Mouse (Mus musculus) hindbrain, embryonic 15.5 days (tissue): ENCODE data around the gene Mybbp1a. TPM values are rescaled to one million over a fixed set of nuclear protein-coding genes. Genes with fewer than 3 reads are reported as not detected.

Experiments
- ATAC-seq: fragments of 200-750 bp; cut with Nextera tagmentation; 2 replicates; pipeline ENCODE4 v1.8.0; 2017; ENCODE audit warnings: low read depth, moderate number of reproducible peaks, moderate TSS enrichment; ENCODE audit not compliant: low FRiP score
- H3K27ac ChIP-seq: fragments of 300-500 bp; sonication (generic); replicated peaks from 2 replicates; pipeline ENCODE4 v1.5.1; 2015; ENCODE audit warnings: mild to moderate bottlenecking, inconsistent platforms
- H3K27me3 ChIP-seq: fragments of 300-500 bp; sonication (generic); 2 replicates; pipeline ENCODE4 v1.6.1; 2015; ENCODE audit warnings: control low read depth, inconsistent platforms
- H3K36me3 ChIP-seq: fragments of 300-500 bp; sonication (generic); 2 replicates; pipeline ENCODE4 v1.6.1; 2015; ENCODE audit warnings: control low read depth, inconsistent platforms
- H3K4me1 ChIP-seq: fragments of 300-500 bp; sonication (generic); replicated peaks from 2 replicates; pipeline ENCODE4 v1.6.1; 2015; ENCODE audit warnings: control low read depth, inconsistent platforms
- H3K4me2 ChIP-seq: fragments of 300-500 bp; sonication (generic); 2 replicates; pipeline ENCODE4 v1.6.1; 2015; ENCODE audit warnings: moderate library complexity, mild to moderate bottlenecking, inconsistent platforms
- H3K4me3 ChIP-seq: fragments of 300-500 bp; sonication (generic); 2 replicates; pipeline ENCODE4 v1.5.1; 2015; ENCODE audit warnings: mild to moderate bottlenecking, inconsistent platforms
- H3K9ac ChIP-seq: fragments of 300-500 bp; sonication (generic); 2 replicates; pipeline ENCODE4 v1.6.1; 2015; ENCODE audit warnings: inconsistent platforms
- H3K9me3 ChIP-seq: fragments of 300-500 bp; sonication (generic); 2 replicates; pipeline ENCODE4 v1.6.1; 2016; ENCODE audit warnings: control low read depth, inconsistent platforms
- whole genome bisulfite sequencing: fragments of 180-500 bp; shearing (Covaris S2); methylation state at CpG from one replicate; pipeline ENCODE4 v1.1.7; 2015; 5-methylcytosine and 5-hydroxymethylcytosine counted together
- polyA plus RNA-seq: library from polyadenylated mRNA; unstranded; fragments of >200 nt; fragmentation: Nextera tagmentation; extraction: Ambion mirVana; gene quantifications from 2 replicates; pipeline ENCODE4 v1.2.1, GENCODE M21; 2015

Gene Mybbp1a
- polyA plus RNA-seq = 62.1 and 65.9 TPM in 2 replicates

DNA sequence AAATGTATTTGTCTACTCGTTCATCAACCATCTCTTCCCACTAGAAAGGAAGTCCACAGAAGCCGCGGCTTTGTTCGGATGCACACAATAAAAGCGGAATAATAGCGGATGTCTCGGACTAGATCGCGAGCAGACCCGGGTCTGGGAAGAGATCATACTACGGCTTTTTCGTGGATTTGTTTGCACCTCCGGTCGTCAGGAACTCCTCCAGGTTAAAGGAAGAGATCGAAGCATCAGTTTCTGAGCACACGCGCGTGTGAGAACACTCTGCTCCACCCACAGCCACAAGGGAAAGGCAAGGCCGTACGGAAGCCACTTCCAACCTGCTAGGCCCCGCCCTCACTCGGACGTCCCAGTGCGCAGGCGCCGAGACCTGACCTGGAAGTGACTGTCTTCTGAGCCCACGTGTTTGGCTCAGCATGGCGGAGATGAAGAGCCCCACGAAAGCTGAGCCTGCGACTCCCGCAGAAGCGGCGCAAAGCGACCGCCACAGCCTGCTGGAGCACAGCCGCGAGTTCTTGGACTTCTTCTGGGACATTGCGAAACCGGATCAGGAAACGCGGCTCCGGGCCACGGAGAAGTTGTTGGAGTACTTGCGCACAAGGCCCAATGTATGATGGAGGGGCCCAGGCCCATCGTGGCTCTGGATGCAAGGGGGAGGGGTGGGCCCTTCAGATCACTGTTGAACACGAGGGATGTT lies at the start of gene Mybbp1a:
Gene Mybbp1a (plus strand): TSS at position 391 of the 700 bp plus-strand sequence.
- peaks cover 37% of the 10 kb centered on the region for H3K36me3 ChIP-seq
- peak within 1 kb of the TSS; percentile 95 for H3K4me3 ChIP-seq
- H3K9me3 ChIP-seq = no peaks in the 10 kb centered on the region
- peak within 1 kb of the TSS; percentile 98 for H3K27ac ChIP-seq
- peak; percentile 95 for ATAC-seq
- H3K27me3 ChIP-seq = no peaks in the 10 kb centered on the region
- peak within 1 kb of the TSS; percentile 90 for H3K4me2 ChIP-seq
- peak within 1 kb of the TSS; percentile 78 for H3K9ac ChIP-seq
- under 1% methylated on average over 46 of the region's 46 CpGs for WGBS
- peaks cover 18% of the 10 kb centered on the region for H3K4me1 ChIP-seq

DNA sequence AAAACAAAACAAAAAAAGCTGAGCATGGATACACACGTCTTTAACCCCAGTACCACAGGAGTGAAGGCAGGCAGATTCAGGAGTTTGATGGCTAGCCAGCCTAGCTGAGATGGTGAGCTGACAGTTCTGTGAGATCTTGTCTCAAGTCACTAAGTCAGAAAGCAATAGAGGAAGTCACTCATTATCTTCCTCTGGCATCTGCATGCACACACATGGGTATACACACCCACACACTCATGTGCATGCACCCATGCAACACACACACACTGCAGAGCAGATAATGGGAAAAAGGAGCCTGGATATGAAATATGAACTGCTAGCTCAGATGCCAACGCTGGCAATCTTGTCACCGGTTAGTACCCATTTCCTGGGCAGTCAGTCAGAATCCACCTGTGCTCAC lies 47.9 kb upstream of the Mybbp1a start:
- no peaks in the 10 kb centered on the region for H3K27me3 ChIP-seq
- no peak for ATAC-seq
- H3K9me3 ChIP-seq = no peaks in the 10 kb centered on the region
- no peak overlapping the region for H3K4me2 ChIP-seq
- H3K9ac ChIP-seq = no peak overlapping the region
- no peak overlapping the region for H3K4me3 ChIP-seq
- H3K36me3 ChIP-seq = no peaks in the 10 kb centered on the region
- H3K27ac ChIP-seq = no peak overlapping the region
- H3K4me1 ChIP-seq = peaks cover 5% of the 10 kb centered on the region; the same call in 1 of the 2 replicates
- WGBS = 81% methylated on average over 3 of the region's 3 CpGs

DNA sequence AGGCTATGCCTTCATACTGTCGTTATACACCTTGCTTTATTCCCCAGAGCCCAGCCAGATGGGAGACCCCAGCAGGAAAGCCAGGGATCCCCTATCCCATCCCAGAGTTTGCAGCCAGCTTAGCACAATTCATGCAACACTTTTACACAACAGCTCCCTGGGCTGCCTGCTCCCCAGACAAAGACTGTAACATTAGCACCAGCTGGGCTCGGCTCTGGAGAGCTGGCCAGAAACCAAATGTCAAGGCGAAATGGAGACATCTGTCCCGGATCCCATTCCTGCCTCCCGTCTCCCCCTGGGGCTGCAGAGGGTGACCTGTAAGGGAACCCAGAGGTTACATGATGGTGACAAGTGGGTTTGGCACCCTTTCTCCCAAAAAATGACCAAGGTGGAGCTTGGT lies 47.5 kb upstream of the Mybbp1a start:
- no peak overlapping the region for H3K27ac ChIP-seq
- H3K27me3 ChIP-seq = no peaks in the 10 kb centered on the region
- no peak overlapping the region for H3K9ac ChIP-seq
- H3K4me3 ChIP-seq = no peak overlapping the region
- ATAC-seq = no peak
- no peaks in the 10 kb centered on the region for H3K9me3 ChIP-seq
- WGBS = 28% methylated on average over 5 of the region's 5 CpGs
- no peak overlapping the region for H3K4me2 ChIP-seq
- H3K36me3 ChIP-seq = no peaks in the 10 kb centered on the region
- H3K4me1 ChIP-seq = peaks cover 5% of the 10 kb centered on the region; the same call in 1 of the 2 replicates

DNA sequence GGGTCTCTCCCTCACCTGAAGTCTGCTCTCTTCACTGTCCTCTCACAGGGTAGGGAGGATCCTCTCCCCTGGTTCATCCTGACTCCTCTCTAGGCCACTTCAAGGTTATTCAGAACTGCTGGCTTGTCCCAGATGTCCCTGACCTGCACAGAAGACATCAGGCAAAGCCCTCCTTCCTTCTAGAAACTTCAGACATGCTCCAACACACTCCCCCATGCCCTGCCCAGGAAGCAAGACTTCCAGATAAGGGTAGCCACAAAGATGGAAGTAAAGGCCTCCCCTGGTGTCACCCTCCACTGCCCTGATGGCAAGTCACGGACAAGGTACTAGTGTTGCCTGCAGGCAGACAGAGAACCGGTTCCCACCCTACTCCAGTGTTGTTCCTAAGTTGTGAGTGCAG lies 46.5 kb upstream of the Mybbp1a start:
- H3K4me1 ChIP-seq = peaks cover 5% of the 10 kb centered on the region; the same call in 1 of the 2 replicates
- H3K27ac ChIP-seq = no peak overlapping the region
- WGBS = 89% methylated on average over 2 of the region's 2 CpGs
- ATAC-seq = no peak
- H3K27me3 ChIP-seq = no peaks in the 10 kb centered on the region
- no peaks in the 10 kb centered on the region for H3K36me3 ChIP-seq
- no peak overlapping the region for H3K9ac ChIP-seq
- no peak overlapping the region for H3K4me2 ChIP-seq
- H3K9me3 ChIP-seq = no peaks in the 10 kb centered on the region
- no peak overlapping the region for H3K4me3 ChIP-seq

DNA sequence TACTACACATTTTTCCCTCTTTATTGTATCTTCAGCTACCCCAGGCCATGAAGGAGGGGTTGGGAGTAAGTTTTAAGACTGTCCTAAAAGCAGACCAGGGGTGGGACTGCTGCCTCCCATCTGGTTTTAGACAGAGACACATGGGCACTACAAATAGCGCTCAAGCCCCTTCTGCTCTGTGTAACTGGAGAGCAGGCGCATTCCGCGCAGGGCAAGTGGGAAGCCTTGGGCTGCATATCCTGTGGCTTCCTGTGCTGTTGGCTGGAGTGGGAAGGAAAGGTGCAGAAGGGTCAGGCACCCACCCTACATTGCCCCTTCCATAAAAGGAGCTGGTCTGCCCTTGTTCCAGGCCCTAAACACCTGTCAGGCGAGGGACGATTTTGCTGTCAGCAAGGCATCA lies 45.5 kb upstream of the Mybbp1a start:
- Histone ChIP-seq H3K36me3 (no peaks in the 10 kb centered on the region), H3K9ac (no peak overlapping the region), H3K4me1 (peaks cover 5% of the 10 kb centered on the region; the same call in 1 of the 2 replicates), H3K27me3 (no peaks in the 10 kb centered on the region), H3K9me3 (no peaks in the 10 kb centered on the region), H3K4me3 (no peak overlapping the region), H3K4me2 (no peak overlapping the region), H3K27ac (no peak overlapping the region)
- no peak for ATAC-seq
- WGBS = 90% methylated on average over 6 of the region's 6 CpGs

DNA sequence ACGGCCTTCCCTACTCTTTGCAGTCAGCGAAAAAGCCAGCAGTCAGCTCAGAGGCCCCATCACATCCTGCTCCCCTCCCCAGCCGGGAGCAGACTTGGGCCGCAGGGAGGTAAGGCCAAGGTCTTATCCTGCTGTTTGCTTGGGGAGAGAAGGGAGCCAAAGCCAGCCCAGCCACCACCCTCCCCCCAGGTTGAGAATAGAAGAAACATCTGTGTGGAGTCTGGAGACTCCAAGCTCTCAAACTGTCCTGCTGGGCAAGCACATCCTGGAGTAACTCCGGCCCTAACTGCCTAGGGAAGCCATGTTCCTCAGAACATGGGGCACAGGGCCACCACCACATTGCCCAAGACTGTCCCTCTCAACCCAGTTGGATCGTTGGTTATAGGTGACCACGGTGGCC lies 44.5 kb upstream of the Mybbp1a start:
- no peak for ATAC-seq
- 87% methylated on average over 7 of the region's 7 CpGs for WGBS
- H3K27me3 ChIP-seq = no peaks in the 10 kb centered on the region
- no peak overlapping the region for H3K4me2 ChIP-seq
- no peak overlapping the region for H3K27ac ChIP-seq
- H3K4me3 ChIP-seq = no peak overlapping the region
- H3K9ac ChIP-seq = no peak overlapping the region
- no peaks in the 10 kb centered on the region for H3K36me3 ChIP-seq
- H3K9me3 ChIP-seq = no peaks in the 10 kb centered on the region
- H3K4me1 ChIP-seq = peaks cover 5% of the 10 kb centered on the region; the same call in 1 of the 2 replicates

DNA sequence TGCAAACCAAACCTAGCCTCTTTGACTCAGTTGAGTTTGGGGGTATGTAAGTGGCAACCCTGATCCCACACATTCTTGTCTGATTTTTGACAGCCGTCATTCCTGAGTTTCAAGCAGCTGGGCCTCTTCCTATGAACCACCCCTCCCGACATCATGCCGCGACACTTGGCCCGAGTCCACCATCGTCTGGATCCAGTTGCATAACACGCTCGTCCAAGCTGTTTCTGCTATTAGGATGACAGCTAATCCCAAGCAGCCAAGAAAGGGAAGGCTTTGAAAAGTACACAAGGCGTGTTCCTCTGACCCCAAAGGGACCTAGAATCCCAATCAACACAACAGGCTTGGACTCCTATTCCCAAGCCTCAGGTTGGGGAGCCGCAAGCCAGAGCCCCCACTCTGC lies 44.1 kb upstream of the Mybbp1a start:
- peaks cover 5% of the 10 kb centered on the region; the same call in 1 of the 2 replicates for H3K4me1 ChIP-seq
- H3K36me3 ChIP-seq = no peaks in the 10 kb centered on the region
- 74% methylated on average over 10 of the region's 10 CpGs for WGBS
- H3K9me3 ChIP-seq = no peaks in the 10 kb centered on the region
- H3K9ac ChIP-seq = no peak overlapping the region
- H3K27me3 ChIP-seq = no peaks in the 10 kb centered on the region
- ATAC-seq = no peak
- no peak overlapping the region for H3K27ac ChIP-seq
- no peak overlapping the region for H3K4me2 ChIP-seq
- H3K4me3 ChIP-seq = no peak overlapping the region

DNA sequence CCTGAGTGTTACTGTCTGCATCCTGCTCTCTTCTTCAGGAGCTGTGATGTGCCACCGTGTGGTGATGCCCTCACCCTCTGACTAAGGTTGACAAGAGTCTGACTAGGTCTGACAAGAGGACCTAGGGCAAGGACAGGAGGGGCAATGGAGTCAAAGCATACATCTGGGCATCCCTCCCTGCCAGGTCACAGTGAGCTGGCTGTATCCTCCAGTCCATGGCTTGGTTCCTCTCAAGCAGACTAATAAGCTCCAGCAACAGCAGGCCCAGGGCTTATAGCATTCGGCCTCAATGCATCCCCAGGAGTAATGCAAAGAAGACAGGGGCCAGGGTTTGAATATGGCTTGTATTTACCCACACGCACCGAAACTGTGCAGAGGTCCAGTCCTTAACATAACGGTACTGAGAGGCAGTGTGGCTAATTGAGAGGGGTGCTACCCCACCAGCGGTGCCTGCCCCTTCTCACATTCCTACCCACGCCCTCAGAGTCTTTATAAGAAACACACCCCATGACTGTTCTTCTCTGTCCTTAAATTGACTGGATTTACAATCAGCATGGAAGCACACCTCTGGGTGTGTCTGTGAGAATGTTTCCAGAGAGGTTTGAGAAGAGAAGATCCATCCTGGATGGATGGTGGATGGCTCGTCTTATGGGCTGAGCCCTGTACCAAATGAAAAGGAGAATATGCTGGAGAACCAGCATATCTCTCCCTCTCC lies 43.2 kb upstream of the Mybbp1a start:
- Histone ChIP-seq H3K9me3 (no peaks in the 10 kb centered on the region), H3K36me3 (no peaks in the 10 kb centered on the region), H3K4me1 (peaks cover 5% of the 10 kb centered on the region; the same call in 1 of the 2 replicates), H3K27ac (no peak overlapping the region), H3K4me3 (no peak overlapping the region), H3K4me2 (no peak overlapping the region), H3K9ac (no peak overlapping the region), H3K27me3 (no peaks in the 10 kb centered on the region)
- ATAC-seq = no peak
- WGBS = 88% methylated on average over 8 of the region's 8 CpGs

DNA sequence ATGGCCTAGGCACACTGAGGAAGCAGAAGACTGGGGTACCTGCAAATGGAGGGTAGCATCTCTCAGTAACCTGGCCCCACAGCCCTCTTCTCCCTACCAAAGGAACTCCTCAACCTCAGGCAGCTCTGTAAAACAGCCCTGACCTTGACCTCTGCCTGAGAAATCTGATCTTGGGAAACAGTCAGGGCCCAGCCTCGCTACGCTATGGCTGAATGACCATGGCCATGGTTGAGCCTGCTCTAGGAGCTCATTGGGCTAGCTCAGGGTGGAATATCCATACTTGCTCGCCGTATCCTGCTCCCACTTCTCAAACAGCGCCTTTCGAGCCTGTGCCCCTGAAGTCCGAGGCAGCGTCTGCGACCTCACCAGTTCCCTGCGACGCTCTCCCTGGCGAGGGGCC lies 40.1 kb upstream of the Mybbp1a start:
- Histone ChIP-seq H3K4me2 (no peak overlapping the region), H3K27ac (no peak overlapping the region), H3K36me3 (no peaks in the 10 kb centered on the region), H3K27me3 (no peaks in the 10 kb centered on the region), H3K4me1 (no peaks in the 10 kb centered on the region), H3K4me3 (no peak overlapping the region), H3K9me3 (no peaks in the 10 kb centered on the region), H3K9ac (no peak overlapping the region)
- no peak for ATAC-seq
- WGBS = 92% methylated on average over 12 of the region's 12 CpGs

DNA sequence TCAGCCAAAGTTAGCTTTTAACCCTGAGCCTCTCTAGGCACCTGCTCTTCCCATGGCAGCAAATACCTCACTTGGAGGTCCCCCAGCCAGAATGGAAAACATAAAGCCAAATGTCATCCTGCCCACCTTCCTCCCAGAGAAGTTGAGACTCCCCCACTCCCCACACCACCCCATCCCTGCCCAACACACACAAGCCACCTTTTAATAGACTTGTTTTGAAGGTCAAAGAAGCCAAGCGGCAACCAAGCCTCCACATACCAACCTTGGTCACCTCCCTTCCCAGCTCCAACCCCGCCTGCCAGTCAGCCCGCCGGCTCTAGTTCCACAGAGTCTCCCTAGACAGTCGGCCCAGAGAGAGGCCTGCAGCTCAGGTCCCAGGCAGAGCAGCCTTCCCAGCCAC lies 39.1 kb upstream of the Mybbp1a start:
- no peaks in the 10 kb centered on the region for H3K9me3 ChIP-seq
- H3K36me3 ChIP-seq = no peaks in the 10 kb centered on the region
- H3K4me1 ChIP-seq = no peaks in the 10 kb centered on the region
- H3K27me3 ChIP-seq = no peaks in the 10 kb centered on the region
- H3K27ac ChIP-seq = no peak overlapping the region
- 81% methylated on average over 5 of the region's 5 CpGs for WGBS
- H3K4me2 ChIP-seq = no peak overlapping the region
- no peak for ATAC-seq
- H3K4me3 ChIP-seq = no peak overlapping the region
- no peak overlapping the region for H3K9ac ChIP-seq

DNA sequence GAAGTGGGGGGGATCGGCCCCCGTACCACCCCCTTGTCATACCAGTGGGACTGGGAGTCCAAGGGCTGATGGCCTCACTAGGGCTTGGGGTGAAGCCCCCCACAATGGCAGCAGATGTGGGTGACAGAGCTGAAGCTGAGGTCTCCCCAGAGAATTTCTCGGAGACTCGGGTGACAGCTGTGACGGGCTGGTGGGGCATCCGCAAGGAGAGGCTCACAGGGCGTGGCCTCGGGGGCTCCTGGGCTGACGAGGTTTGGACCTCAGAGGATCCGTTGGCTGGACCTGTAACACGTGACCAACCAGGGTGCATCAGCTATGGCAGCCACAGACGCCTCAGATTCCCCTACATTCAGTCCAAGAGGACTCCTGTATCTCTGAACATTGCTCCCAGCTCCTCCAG lies 38.2 kb upstream of the Mybbp1a start:
- WGBS = 90% methylated on average over 12 of the region's 12 CpGs
- H3K9me3 ChIP-seq = no peaks in the 10 kb centered on the region
- no peak overlapping the region for H3K4me3 ChIP-seq
- no peak overlapping the region for H3K9ac ChIP-seq
- H3K4me1 ChIP-seq = no peaks in the 10 kb centered on the region
- no peak overlapping the region for H3K27ac ChIP-seq
- H3K36me3 ChIP-seq = no peaks in the 10 kb centered on the region
- H3K27me3 ChIP-seq = no peaks in the 10 kb centered on the region
- H3K4me2 ChIP-seq = no peak overlapping the region
- ATAC-seq = no peak

DNA sequence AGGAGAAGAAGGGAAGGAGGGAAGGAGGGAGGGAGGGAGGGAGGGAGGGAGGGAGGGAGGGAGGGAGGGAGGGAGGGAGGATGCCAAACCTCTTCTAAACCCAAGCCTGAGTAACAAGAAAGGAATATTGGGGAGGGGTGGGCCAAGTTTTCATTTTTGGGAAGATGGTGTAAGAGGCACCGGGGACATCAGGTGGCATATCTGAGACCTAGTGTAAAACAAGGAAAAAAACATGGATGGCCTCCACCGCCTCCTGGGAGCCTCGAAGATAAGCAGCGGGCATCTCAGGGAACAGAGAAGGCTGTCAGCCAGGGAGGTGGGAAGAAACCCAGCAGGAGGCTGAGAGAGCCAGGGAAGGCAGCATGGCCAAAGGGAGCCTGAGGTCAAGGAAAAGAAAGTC lies 35.6 kb upstream of the Mybbp1a start:
- WGBS = 67% methylated on average over 4 of the region's 4 CpGs
- no peak for ATAC-seq
- Histone ChIP-seq H3K9me3 (no peaks in the 10 kb centered on the region), H3K4me2 (no peak overlapping the region), H3K4me1 (peaks cover 2% of the 10 kb centered on the region; the same call in 1 of the 2 replicates), H3K27ac (no peak overlapping the region), H3K27me3 (no peaks in the 10 kb centered on the region), H3K36me3 (no peaks in the 10 kb centered on the region), H3K4me3 (no peak overlapping the region), H3K9ac (no peak overlapping the region)
